Comparison of ENCODE assay signal across 28 mouse cellular contexts in the genomic region with DNA sequence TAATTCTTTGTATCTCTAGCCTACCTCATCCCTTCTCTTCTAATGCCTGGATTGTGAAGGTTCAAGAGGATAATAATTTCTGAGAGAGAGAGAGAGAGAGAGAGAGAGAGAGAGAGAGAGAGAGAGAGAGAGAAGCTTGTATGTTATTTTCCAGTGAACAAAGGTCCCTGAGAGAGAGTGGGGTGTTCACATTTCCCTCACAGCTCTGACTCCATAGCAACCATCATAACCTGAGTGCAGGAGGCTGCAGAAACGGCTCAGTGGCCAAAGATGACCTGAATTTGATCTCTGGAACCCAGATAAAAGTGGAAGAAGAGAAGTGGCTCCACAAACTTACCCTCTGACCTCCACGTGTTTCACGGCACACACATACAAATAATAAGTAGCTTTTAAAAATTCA. TPM values are rescaled to one million over a fixed set of nuclear protein-coding genes. Genes with fewer than 3 reads are reported as not detected.
A peak's percentile ranks its signal among the peaks of the same experiment; 100 is the strongest.
DNase-seq lines count a peak whose midpoint lies in the region; ATAC-seq lines count a peak whose summit lies in the region.
"Had no signal": no experiment of that assay in that cellular context is flagged by ENCODE, and none has a peak within 500 bp of the region (broad histone marks: within the 10 kb centered on the region; RNA-seq: fewer than 3 reads in every experiment).

No protein-coding gene starts in this region.

- no peak overlapping the region for H3K4me3 ChIP-seq in midbrain, embryonic 16.5 days (ENCODE audit: low read depth, low read length)
- H3K4me3 ChIP-seq in midbrain, embryonic 11.5 days (ENCODE audit: low read depth, low read length) = no peak overlapping the region
- H3K4me3 ChIP-seq: embryonic facial prominence, embryonic 13.5 days; embryonic facial prominence, embryonic 15.5 days; erythroblast, embryonic 14.5 days; forebrain, embryonic 10.5 days; forebrain, embryonic 12.5 days had no signal

- peak; percentile 56 for ATAC-seq in midbrain, embryonic 16.5 days
- no peak for ATAC-seq in midbrain, embryonic 11.5 days (ENCODE audit: low FRiP score)
- ATAC-seq: activated CD4-positive, CD25-positive, alpha-beta regulatory T cell, adult 4 months; CD4-positive, CD25-positive, alpha-beta regulatory T cell, adult 4 months; forebrain, embryonic 14.5 days; forebrain, embryonic 16.5 days; Patski had no signal

- DNase-seq in midbrain, embryonic 11.5 days (ENCODE audit: low spot score, missing footprints) = no peak
- peak; percentile 44 for DNase-seq in retina, embryonic 14.5 days (ENCODE audit: low spot score)
- DNase-seq in adrenal gland, adult 18-20 months (ENCODE audit: low spot score in 2 of 2) = no peak
- DNase-seq in spleen, postnatal 14 days (ENCODE audit: low spot score in 2 of 2) = no peak
- DNase-seq: adrenal gland, adult 2 months; adrenal gland, postnatal 10 days; adrenal gland, postnatal 25 days; B cell, adult 2 months; cerebellum, adult 11 months; cerebellum, adult 18-20 months; cerebellum, adult 8-10 months; cerebellum, adult 9-11 months; cerebellum, postnatal 14 days; cerebellum, postnatal 36 days; embryo, embryonic 11 days had no signal

- H3K4me1 ChIP-seq in midbrain, embryonic 16.5 days (ENCODE audit: control insufficient read depth, insufficient read depth, low read length) = no peaks in the 10 kb centered on the region
- H3K4me1 ChIP-seq in midbrain, embryonic 11.5 days (ENCODE audit: control insufficient read depth, insufficient read depth, low read length) = no peaks in the 10 kb centered on the region
- H3K4me1 ChIP-seq: embryonic facial prominence, embryonic 13.5 days; embryonic facial prominence, embryonic 15.5 days had no signal

- H3K27ac ChIP-seq in midbrain, embryonic 16.5 days (ENCODE audit: low read length) = no peak overlapping the region
- H3K27ac ChIP-seq in midbrain, embryonic 11.5 days (ENCODE audit: low read depth, low read length) = no peak overlapping the region
- H3K27ac ChIP-seq: embryonic facial prominence, embryonic 13.5 days; embryonic facial prominence, embryonic 15.5 days; forebrain, embryonic 10.5 days; forebrain, embryonic 12.5 days had no signal

- WGBS in midbrain, embryonic 16.5 days = 49% methylated on average over 3 of the region's 3 CpGs
- 79% methylated on average over 3 of the region's 3 CpGs for WGBS in midbrain, embryonic 11.5 days

- H3K27me3 ChIP-seq in midbrain, embryonic 16.5 days (ENCODE audit: control insufficient read depth, insufficient read depth, low read depth, low read length) = no peaks in the 10 kb centered on the region
- no peaks in the 10 kb centered on the region for H3K27me3 ChIP-seq in midbrain, embryonic 11.5 days (ENCODE audit: control insufficient read depth, insufficient read depth, low read length)
- H3K27me3 ChIP-seq: CH12.LX; embryonic facial prominence, embryonic 13.5 days; embryonic facial prominence, embryonic 15.5 days; forebrain, embryonic 12.5 days; Patski had no signal

- no peak overlapping the region for H3K9ac ChIP-seq in midbrain, embryonic 16.5 days (ENCODE audit: low read depth, low read length)
- no peak overlapping the region for H3K9ac ChIP-seq in midbrain, embryonic 11.5 days (ENCODE audit: low read length)
- H3K9ac ChIP-seq: embryonic facial prominence, embryonic 13.5 days; embryonic facial prominence, embryonic 15.5 days; forebrain, embryonic 12.5 days had no signal

- no peaks in the 10 kb centered on the region for H3K9me3 ChIP-seq in midbrain, embryonic 16.5 days (replicated peaks; ENCODE audit: control insufficient read depth, low read length, poor library complexity, severe bottlenecking)
- no peaks in the 10 kb centered on the region for H3K9me3 ChIP-seq in midbrain, embryonic 11.5 days (ENCODE audit: control insufficient read depth, low read length)
- H3K9me3 ChIP-seq: embryonic facial prominence, embryonic 13.5 days; embryonic facial prominence, embryonic 15.5 days; forebrain, embryonic 10.5 days; forebrain, embryonic 12.5 days; G1E had no signal

- no peaks in the 10 kb centered on the region for H3K36me3 ChIP-seq in midbrain, embryonic 16.5 days (ENCODE audit: control insufficient read depth, insufficient read depth, low read length)
- no peaks in the 10 kb centered on the region for H3K36me3 ChIP-seq in midbrain, embryonic 11.5 days (ENCODE audit: control insufficient read depth, insufficient read depth, low read length)
- H3K36me3 ChIP-seq: embryonic facial prominence, embryonic 13.5 days; embryonic facial prominence, embryonic 15.5 days; forebrain, embryonic 10.5 days; forebrain, embryonic 12.5 days; G1E had no signal

- H3K4me2 ChIP-seq in midbrain, embryonic 16.5 days (ENCODE audit: low read length) = no peak overlapping the region
- no peak overlapping the region for H3K4me2 ChIP-seq in midbrain, embryonic 11.5 days
- H3K4me2 ChIP-seq: embryonic facial prominence, embryonic 13.5 days; embryonic facial prominence, embryonic 15.5 days; forebrain, embryonic 12.5 days had no signal

RNA-seq across cellular contexts. Expression of gene Lhx9, which starts 46.6 kb away (rescaled TPM):
- 127 and 159 TPM in 2 replicates for polyA plus RNA-seq in midbrain, embryonic 16.5 days (2015; fragmentation: Nextera tagmentation; extraction: Ambion mirVana)
- 43.4 and 48.9 TPM in 2 replicates for polyA plus RNA-seq in midbrain, embryonic 11.5 days (2014; fragmentation: Nextera tagmentation; extraction: Ambion mirVana)
- not detected for total RNA-seq in adrenal gland, adult 18-20 months (2021)
- total RNA-seq: adrenal gland, adult 2 months; adrenal gland, postnatal 25 days had no signal
- polyA plus RNA-seq: activated CD4-positive, CD25-positive, alpha-beta regulatory T cell, adult 4 months; CD4-positive, CD25-positive, alpha-beta regulatory T cell, adult 4 months; erythroblast, embryonic 14.5 days had no signal

RNA-seq across cellular contexts. Expression of gene 2310009B15Rik, which starts 54.9 kb away (rescaled TPM):
- 35.9 and 36.3 TPM in 2 replicates for polyA plus RNA-seq in midbrain, embryonic 16.5 days (2015; fragmentation: Nextera tagmentation; extraction: Ambion mirVana)
- polyA plus RNA-seq in midbrain, embryonic 11.5 days (2014; fragmentation: Nextera tagmentation; extraction: Ambion mirVana) = 57.0 and 63.0 TPM in 2 replicates
- 10 to 100 TPM; 17.8 to 19.0 TPM for total RNA-seq in adrenal gland, adult 18-20 months (2021)
